Mouse (Mus musculus) mouse trophoblast stem cell (cell line): ENCODE measurements at regions not wholly inside any gene's neighbourhood (a gene's known extent, or its start where the extent isn't known, plus 50 kb on each side); places are given as distances from the start of the nearest gene placed in this dataset.

Experiments used
- in situ Hi-C, 2 experiments: fragments of 300-500 bp; cut with MseI, MboI; formaldehyde crosslinking; loops; 2 replicates in 1 of 2; 3 replicates in 1 of 2; pipeline ENCODE4 v1.15.1; 2025

DNA sequence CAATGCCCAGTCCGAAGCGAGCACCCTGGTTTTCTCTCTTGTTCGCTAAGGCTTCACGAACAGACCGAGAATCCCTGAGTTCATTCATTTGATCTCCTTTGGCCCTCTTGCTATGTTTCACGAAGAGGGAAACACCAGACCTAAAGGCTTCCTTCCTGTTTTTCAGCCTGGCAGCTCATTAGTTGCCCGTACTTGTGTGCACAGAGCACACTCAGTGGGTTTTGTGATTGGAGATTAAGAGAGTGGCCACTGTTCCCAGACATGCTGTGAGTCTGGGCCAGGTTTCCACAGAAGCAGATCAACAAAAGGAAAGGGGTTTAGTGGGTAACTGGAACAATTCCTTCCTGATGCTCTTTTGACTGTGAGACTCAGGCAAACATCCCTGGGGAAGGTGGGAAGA is 331.5 kb upstream of the Kazn start:
- in situ Hi-C loops: no loop called here

DNA sequence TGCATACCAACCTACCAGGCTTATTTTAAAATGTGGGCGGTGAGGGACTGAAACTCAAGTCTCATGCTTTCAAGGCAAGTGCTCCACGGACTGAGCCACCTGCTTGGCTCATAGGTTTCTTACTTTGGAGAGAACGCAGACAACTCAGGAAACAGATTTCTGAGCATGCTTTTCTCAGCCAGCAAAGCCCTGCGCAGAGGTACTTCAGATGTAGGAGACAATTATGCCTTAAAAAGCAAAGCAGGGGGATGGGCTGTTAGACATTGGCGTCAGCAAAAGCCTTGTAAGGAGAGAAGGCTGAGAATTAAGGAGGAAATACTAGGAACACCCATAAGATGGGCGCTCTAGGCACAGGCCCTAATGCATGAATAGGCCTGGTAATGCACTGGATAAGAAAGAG is 329.4 kb upstream of the Kazn start:
- in situ Hi-C loops: no loop called here

DNA sequence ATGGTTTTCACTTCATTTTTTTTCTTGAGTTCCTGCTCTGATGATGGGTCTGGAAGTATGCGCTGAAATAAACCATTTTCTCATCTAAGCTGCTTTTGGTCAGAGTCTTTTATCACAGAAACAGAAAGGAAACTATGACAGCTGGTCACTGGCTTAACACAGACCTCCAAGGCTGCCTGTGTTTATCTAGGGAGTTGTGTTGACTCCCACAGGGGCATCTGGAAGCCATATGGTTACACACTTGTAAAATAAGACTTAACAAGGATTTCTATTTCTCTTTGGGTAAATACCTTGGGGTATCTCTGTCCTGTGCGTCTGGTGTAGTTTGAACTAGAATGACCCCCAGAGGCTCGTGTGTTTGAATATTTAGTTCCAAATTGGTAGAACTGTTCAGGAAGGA is 315.5 kb upstream of the Kazn start:
- in situ Hi-C loops: no loop called here

DNA sequence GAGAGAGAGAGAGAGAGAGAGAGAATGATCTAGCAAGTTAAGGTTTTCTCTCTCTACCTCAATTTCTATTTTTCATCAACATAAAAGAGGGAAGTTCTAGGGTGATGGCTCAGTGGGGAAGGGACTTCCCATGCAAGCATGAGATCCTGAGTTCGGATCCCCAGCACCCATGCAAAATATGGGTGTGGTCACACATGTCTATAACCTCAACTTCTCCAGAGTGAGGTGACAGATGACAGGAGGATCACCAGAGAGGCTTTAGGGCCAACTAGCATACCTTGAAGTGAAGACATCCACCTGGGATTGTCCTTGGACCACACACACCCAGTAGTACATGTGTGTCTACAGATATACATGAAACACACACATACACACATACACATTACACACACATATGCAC is 306.7 kb upstream of the Kazn start:
- in situ Hi-C loops: no loop called here

DNA sequence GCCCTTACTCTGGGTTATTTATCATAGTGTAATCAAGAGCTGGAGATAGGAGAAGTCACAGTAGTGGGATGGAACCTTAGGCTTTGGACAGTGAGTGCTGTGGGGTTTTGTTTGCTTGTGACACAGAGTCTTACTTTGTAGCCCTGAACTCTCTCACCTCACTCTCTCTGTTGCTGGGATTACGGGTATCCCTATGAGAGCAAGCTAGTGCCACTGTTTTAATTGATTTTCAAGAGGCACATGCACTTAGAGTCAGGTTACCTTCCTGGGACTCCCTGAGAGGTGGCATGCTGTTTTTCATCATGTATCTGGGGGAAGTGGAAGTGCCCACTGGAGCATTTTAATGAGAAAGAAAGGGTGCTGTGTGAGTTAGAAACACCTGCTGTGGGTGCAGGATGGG is 306.0 kb upstream of the Kazn start:
- in situ Hi-C loops: no loop called here

DNA sequence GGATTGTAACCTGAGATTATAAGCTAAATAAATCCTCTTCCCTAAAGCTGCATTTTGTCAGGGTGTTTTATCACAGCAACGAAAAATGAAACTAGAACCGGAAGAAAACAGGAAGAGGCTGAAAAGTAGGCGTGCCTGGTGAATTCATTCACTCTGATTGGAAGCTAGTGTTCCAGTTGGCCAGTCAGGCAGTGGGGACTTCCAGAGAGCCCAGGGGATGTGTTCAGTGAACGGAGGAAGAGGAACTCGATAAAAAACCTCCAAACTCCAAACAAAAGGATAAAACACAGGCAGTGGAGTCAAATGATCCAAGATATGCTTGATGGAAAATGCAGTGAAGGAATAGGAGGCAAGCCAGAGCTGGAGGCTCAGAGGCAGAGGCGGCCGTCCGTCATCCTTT is 305.5 kb upstream of the Kazn start:
- in situ Hi-C loops: no loop called here

DNA sequence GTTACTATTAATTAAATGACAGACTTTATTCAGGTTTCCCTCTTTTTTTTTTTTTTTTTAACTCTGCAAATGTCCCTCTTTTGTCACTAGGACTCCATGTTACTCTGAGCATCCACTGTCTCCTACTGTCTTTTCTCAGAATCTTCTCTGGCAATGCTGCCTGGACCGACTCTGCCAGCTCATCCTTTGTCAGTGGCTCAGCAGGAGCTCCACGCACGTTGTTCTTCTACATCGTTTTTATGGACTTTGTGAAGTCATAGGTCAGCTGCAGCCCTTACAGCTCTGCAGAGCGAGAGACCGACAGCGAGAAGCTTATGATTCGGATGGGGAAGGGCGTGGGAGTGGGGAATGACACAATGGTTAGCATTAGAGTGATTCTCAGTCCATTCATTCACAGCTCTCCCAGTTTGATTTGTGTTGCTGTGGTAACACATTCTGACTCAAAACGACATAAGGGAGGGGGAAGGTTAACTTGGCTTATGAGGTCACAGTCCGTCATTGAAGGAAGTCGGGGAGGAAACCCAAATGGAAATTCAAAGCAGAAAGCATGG is 300.1 kb upstream of the Kazn start:
- in situ Hi-C loops: no loop called here

DNA sequence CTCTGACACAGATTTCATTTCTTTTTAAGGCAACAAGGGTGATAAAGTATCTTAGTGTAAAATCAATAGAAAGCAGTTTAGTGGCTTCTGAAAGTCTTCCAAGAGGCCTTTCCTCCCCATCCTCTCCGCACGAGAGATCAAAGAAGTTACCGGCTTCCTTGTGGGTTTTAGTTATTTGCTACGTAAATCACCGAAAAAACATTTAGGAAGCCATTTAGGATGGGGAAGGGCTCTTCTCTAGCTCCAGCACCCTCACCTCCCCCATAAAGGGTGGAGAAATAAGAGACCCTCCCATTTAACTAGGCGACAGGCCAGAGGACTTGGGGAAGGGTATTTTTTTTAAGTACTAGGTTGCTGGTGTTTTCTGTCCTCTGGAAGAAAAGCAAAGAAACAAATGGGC is 287.9 kb upstream of the Kazn start:
- in situ Hi-C loops: no loop called here

DNA sequence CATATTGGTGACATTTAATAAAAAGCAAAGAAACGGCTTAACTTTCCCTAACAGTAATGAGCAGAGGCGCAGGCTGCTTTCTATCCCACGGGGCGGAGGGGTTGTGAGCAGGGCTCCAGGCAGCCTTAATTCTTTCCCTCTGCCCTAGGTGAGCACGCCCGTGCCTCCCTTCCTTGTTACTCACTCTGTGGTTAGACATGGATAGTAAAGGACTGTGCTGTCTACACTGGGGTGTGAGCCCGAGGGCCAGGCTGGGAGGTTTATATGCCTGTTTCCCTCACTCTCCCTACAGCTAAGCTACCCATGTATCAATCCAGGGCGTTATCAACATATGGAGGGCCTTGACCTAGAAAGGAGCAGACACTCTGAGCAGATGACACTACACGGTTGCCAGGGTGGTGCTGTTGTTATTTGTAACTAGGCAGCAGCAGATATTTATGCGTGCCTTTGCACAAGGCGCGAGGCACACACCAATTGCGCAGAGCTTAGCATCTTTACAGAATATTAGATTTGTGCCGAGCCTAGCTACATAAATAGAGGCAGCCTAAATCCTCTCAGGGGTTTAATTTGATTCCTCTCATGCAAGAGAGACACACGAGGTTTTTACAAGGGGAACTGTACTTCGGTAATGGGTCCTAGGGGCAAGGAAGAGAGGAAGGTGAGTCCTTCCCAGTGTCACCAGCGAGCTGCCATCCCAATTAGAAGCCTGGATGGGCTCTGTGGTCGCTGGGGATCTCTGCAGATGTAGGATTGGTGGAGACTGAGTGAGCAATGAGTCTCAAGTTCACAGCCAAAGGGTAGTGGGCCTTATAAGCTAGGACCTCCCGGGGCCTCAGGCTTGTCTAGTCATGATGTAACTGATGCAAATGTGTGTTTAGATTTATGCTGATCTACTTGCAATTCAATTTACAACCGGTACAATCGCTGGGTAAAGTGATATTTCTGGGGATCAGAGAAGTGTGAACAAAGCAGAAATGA is 278.6 kb upstream of the Kazn start:
- in situ Hi-C loops: no loop called here

DNA sequence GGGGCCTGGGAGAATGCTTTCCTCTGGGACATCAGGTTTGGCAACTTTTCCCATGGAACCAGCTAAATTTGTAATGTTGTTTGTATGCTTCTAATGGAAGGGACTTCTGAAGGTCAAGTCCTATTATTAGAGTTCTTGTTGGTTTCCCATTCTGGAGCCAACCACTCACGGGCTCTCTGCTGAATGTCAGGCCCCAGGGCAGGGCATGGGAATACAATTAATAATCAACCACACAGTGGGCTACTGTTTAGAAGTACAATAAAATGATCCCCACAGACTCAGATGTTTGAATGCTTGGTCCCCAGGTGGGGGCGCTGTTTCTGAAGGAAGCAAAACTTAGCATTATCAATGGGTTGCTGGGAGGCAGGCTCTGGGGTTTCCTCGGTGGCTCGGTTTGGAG is 275.6 kb upstream of the Kazn start:
- in situ Hi-C loops: no loop called here

DNA sequence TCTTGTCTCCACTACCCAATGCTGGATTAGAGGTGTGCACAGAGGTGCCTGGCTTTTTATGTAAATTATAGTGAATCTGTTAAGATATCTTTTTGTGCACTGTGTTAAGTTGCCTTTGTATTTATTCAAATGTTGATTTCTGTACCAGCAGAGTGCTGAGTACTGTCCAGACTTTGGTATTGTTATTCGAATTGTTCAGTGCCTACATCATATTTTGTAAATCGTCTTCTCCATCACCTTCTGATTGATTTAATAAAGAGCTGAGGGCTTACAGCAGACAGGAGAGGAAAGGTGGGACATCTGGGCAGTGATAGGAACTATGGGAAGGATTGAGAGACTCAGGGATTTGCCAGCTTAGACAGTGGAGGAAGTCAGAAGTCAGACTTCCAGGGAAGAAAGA is 270.2 kb upstream of the Kazn start:
- in situ Hi-C loops: no loop called here

DNA sequence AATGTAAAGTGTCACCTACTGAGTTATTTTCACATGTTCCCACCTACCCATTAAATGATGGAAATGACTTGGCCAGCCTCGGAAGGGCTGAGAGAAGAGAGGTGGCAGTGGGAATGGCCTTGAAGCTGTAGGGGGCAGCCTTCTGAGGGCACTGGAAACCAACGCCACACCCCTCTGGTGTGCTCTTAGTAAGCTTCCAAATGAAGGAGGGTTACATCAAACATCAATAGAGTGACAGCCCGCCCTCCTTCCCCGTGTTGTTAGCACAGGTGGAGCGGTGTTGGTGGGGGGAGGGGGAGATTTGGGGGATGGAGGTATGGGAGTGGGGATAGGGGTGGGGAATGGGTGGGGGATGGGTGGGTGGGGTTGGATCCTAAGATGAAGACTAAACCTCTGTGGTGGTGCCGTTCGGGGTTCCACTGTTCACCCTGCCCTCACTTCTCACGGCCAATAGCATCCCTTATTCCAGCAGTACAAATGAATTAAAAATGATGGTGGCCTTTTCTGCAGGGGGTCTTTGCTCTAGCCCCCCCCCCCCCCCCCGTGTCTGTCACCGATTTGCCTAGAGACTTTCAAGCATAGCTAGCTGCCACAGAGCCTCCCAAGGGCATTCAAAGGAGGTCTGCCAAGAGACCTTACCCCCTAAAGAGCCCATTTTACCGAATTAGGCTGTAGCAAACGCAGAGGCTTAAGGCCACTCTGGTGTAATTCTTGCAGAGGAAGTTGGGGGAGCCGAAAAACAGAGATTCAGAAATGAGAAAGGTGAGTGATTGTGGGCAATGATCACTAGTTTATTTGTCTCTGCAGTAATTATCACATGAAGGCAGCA is 267.4 kb upstream of the Kazn start:
- in situ Hi-C loops: no loop called here

DNA sequence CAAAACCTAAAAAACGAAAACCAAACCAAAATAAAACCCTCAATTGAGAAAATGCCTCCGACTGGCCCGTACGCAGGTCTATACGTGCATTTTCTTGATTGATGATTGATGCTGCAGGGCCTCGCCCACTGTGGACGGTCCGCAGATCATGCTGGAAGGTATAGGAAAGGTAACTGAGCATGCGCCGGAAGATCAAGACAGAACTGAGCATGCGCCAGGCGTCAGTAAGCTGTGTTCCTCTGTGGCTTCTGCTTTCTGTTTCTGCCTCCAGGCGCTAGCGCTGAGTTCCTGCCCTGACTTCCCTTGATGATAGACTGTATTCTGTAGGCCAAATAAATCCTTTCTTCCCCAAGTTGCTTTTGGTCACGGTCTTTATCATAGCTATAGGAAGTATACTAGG is 264.6 kb upstream of the Kazn start:
- in situ Hi-C loops: no loop called here

DNA sequence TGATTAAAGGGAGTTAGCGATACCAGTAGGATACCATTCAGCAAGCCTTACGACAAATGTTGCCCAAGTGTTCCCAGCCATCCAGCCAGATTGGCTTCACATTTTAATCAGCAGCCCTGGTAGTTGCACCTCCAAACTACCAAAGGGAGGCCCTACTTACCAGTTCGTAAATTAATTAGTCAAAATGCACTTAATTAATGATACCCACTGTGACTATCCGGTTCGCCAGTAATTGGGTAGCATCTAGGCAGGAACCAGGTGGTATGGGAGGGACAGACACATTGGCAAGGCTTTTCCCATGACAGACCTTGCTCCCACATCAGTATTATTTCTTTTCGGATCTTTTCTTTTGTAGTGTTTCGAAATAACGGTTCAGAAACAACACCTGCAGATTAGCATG is 262.0 kb upstream of the Kazn start:
- in situ Hi-C loops: no loop called here

DNA sequence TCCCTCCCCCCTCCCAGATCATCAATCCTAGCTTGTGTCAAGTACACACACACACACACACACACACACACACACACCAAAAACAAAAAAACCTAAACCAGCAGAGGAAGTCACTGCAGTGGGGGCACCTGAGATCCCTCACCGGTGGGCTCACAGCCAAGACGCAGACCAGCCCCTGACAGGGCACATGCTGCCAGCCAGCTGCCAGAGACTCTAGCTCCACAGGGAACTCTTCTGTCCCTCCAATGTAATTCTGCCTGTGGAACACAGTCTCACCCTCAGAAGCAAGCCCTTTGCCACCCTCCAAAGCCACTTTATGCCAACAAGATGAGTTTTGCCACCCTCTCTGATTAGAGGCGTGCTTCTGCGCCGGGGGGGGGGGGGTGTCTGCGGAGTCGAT is 261.3 kb upstream of the Kazn start:
- in situ Hi-C loops: no loop called here

DNA sequence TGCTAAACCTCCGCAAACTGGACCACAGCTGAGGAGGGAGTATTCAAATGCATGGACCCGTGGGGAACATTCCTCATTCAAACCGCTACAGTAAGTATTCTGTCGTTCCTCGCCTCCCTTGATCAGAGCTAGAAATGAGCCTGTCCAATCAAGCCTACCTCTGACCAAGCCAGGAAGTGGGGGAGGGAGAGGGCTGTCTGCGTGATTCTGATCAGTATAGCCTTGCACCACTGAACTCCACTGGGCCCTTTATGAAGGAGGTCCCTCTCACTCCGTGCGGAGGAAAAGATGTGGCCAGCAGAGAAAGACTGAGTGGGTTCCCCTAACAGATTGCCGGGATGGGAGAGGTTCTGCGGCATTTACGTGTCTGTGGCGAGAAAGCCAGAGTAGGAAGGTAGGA is 257.4 kb upstream of the Kazn start:
- in situ Hi-C loops: no loop called here

DNA sequence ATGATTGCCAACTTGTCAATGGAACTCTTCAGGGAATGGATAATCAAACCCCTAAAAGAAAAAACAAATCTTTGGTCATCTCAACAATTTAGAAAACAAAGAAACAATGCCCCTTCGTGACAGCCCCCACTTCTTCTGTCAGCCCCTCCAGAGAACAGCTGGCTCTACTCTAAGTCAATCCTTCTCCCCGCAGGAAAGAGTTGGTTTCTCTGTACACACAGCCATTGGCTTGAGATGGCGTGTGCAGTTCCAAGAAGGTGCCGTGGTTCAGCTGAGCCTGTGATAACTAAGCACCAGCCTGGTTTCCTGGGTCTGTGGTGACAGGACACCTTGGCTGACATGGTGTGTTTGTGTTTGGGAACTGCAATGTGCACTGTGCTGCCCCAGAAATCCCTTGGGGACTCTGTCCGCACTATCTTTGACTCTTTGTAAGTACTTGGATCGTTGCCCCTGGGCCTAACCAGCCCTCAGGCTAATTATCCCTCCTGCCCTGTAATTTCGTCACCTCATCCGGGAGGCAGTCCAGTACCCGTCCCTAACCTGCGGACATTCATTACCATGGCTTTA is 253.8 kb upstream of the Kazn start:
- in situ Hi-C loops: no loop called here

DNA sequence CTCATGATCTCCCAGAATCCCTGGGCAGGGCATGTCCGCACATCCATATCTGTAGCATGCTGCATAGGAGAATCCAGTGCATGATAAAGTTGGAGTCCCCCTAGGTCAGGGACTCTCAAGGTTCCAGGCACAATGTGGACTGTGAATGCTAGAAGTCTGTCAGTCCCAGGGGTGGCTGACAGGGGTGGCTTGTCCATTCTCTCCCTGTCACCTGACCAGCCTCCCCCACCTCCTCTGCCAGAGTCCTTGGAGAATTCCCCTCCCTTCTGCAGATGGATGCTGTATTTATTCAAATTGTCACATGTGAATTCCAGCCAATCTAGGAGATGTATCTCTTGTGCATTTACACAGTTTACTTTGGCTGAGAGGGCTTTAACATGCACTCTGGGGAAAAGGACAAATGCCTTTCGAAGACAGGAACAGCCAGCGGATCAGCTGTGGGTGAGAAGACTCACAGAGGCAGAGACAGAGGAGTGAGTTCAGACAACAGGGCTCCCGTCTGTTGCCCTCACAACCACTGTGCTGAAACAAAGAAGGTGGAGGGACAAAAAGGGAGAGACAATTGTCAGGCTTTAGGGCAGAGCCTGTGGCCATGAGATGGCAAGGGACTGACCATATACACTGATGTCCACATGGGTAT is 246.7 kb upstream of the Kazn start:
- in situ Hi-C loops: no loop called here

DNA sequence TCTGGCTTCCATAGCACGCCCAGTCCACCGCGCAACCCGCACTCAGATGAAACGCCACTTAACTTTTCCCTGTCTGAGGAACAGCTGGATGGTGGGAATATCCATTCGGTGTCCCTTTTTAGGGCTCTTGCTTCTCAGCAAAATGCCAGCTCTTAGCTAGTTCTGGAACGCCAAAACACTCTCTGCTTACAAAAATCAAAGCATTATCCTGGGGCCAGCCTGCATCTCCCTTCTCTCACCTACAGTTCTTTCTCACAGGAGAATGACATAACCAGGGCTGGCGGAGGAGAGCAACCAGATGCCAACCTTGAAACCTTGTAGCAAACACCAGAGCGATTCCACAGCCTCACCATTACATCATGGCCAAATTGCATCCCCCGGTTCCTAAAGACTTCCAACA is 236.4 kb upstream of the Kazn start:
- in situ Hi-C loops: no loop called here

DNA sequence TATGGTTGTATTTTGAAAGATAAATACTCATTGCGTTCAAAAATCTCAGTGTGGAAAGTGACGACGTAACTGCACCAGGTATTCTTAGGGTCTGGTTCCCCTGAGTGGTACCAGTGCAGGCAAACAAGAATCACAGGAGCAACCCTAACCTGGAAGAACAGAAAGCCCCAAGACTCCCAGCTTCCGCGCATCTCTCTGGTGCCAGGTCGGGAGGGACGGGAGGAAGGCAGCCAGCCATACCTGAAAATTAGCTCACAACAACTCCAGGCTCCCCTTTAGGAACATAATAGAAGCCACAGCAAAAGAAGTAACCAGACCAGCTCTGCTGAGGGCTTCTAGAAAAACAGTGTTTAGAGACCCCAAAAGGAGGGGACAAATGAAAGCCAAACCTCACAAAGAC is 235.4 kb upstream of the Kazn start:
- in situ Hi-C loops: no loop called here

DNA sequence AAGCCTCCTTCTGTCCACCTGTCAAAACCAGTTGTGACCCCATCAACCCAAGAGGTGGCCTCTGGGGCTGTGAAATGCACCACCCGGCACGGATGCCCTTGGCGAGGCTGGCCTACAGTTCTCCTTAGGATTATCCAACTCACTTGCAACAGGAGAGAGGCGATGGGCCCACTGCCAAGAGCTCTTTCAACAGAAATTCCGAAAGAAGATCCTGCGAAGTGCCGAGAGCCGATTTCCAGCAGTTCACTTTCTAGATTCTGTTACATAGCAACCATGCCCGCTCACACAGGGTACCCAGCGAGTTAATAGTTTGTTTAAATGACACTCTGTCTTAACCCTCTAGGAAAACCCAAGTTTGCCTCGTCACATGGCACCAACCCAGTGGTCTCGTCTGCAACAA is 234.8 kb upstream of the Kazn start:
- in situ Hi-C loops: no loop called here

DNA sequence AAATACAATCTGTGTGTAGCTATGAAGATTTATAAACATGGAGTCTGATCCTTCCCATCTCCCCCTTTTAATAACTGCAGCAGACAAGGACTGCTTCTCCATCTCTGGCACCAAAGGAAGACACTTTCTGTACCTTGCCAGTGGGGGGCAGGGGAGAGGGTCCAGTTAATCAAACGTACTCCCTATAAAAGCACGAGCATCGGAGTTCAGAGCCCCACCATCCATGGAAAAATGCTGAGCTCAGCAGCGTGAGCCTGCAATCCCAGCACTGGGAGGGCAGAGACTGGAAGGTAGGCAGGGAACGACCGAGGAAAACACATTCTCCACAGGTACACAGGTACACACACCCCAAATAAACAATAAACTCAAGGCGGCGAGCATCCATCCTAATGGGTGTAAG is 234.1 kb upstream of the Kazn start:
- in situ Hi-C loops: no loop called here
